Mouse (Mus musculus) intestine, embryonic 15.5 days (tissue): ENCODE measurements around the gene Ptprz1. TPM values are rescaled to one million over a fixed set of nuclear protein-coding genes. Genes with fewer than 3 reads are reported as not detected.

Source experiments
- ATAC-seq: fragments of 200-750 bp; cut with Nextera tagmentation; 2 replicates; pipeline ENCODE4 v1.8.0; 2017; ENCODE audit warnings: moderate TSS enrichment, moderate library complexity
- H3K27ac ChIP-seq: fragments of 300-500 bp; sonication (generic); 2 replicates; pipeline ENCODE4 v1.5.1; 2015; ENCODE audit warnings: mild to moderate bottlenecking, inconsistent platforms
- H3K27me3 ChIP-seq: fragments of 300-500 bp; sonication (generic); replicated peaks from 2 replicates; pipeline ENCODE4 v1.6.1; 2015; ENCODE audit warnings: inconsistent platforms
- H3K36me3 ChIP-seq: fragments of 300-500 bp; sonication (generic); 2 replicates; pipeline ENCODE4 v1.6.1; 2015; ENCODE audit warnings: inconsistent platforms
- H3K4me1 ChIP-seq: fragments of 300-500 bp; sonication (generic); replicated peaks from 2 replicates; pipeline ENCODE4 v1.6.1; 2015; ENCODE audit warnings: inconsistent platforms
- H3K4me2 ChIP-seq: fragments of 300-500 bp; sonication (generic); replicated peaks from 2 replicates; pipeline ENCODE4 v1.6.1; 2015; ENCODE audit warnings: mild to moderate bottlenecking, inconsistent platforms
- H3K4me3 ChIP-seq: fragments of 300-500 bp; sonication (generic); replicated peaks from 2 replicates; pipeline ENCODE4 v1.5.1; 2015; ENCODE audit warnings: inconsistent platforms
- H3K9ac ChIP-seq: fragments of 300-500 bp; sonication (generic); 2 replicates; pipeline ENCODE4 v1.6.1; 2015; ENCODE audit warnings: inconsistent platforms
- H3K9me3 ChIP-seq: fragments of 300-500 bp; sonication (generic); 2 replicates; pipeline ENCODE4 v1.6.1; 2016; ENCODE audit warnings: inconsistent platforms
- WGBS: fragments of 180-500 bp; shearing (Covaris S2); methylation state at CpG from one replicate; pipeline ENCODE4 v1.1.7; 2015; 5-methylcytosine and 5-hydroxymethylcytosine counted together
- polyA plus RNA-seq: library from polyadenylated mRNA; unstranded; fragments of >200 nt; fragmentation: Nextera tagmentation; extraction: Ambion mirVana; gene quantifications from 2 replicates; pipeline ENCODE4 v1.2.1, GENCODE M21; 2015

The Ptprz1 gene
- polyA plus RNA-seq, 1 experiment from 2014 or later = 3.9 TPM

DNA sequence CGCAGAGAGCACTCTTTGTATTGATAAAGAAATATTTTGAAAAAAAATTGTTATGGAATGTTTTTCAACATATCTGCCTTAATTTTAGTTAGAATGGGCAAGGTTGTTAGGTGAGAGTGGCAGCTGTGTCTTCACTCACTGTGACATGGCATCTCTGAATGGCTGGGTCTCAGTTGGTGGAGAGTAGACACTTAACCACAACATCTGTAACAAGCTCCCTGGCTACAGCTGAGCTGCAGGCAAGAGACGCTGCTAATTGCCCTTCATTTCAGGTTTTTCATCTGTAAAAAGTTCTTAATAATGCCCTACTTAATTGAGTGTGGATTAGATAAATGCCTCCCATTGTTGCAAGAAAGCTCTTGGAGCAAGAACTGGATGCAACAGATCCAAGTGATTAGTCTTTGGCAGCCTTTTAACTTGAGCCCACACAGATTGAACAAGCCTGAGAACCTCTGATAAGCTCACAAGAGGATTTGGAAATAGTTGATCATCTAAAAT lies 57.5 kb downstream of the Ptprz1 start:
- no peak overlapping the region for H3K9ac ChIP-seq
- no peaks in the 10 kb centered on the region for H3K36me3 ChIP-seq

DNA sequence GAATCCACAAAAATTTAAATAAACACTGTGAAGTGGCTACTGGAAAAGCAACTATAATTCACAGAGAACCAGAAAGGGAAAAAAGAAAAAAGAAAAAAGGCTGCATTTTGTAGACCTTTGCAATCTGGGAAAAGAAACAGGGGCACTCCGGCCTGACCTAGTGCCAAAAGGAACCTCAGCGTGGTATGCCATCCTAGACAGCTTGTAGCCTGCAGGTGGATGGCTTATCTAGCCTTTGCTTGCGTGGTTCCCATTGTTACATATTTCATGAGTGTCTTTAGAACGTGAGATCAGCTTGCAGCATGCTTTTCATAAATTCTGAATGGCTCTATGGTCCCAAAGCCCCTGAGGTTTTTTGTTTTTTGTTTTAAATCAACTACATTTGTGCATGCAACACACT lies 61.8 kb downstream of the Ptprz1 start:
- H3K4me3 ChIP-seq = no peak overlapping the region
- WGBS = 80% methylated on average over 4 of the region's 4 CpGs
- no peaks in the 10 kb centered on the region for H3K4me1 ChIP-seq
- no peak overlapping the region for H3K9ac ChIP-seq
- H3K27ac ChIP-seq = no peak overlapping the region
- no peaks in the 10 kb centered on the region for H3K9me3 ChIP-seq
- ATAC-seq = no peak
- no peaks in the 10 kb centered on the region for H3K27me3 ChIP-seq
- H3K4me2 ChIP-seq = no peak overlapping the region
- no peaks in the 10 kb centered on the region for H3K36me3 ChIP-seq

More for the DNA sequence above, 57.5 kb downstream of the Ptprz1 start:
- no peaks in the 10 kb centered on the region for H3K9me3 ChIP-seq
- 83% methylated on average over 2 of the region's 2 CpGs for WGBS
- H3K4me3 ChIP-seq = no peak overlapping the region
- H3K27ac ChIP-seq = no peak overlapping the region
- no peak overlapping the region for H3K4me2 ChIP-seq
- H3K4me1 ChIP-seq = no peaks in the 10 kb centered on the region
- ATAC-seq = no peak
- no peaks in the 10 kb centered on the region for H3K27me3 ChIP-seq

DNA sequence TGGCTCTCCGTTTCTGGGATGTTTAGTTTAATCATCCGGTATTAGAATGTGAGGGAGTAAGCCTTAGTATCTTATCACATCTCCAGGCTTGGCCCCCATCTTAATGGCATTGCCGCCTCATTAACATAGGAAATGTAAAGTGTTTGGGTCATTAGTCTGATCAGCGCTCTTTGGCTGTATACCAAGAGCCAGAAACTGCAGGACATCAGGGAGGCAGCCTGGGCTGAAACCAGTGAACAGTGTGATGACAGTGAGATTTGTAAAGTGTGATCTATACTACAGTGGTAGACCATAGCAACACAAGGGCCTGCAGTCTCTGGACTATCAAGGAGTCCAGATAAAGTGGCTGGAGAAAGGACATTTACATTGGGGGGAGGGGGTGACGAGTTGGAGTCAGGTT lies 62.2 kb downstream of the Ptprz1 start:
- WGBS = 72% methylated on average over 5 of the region's 5 CpGs
- ATAC-seq = no peak
- Histone ChIP-seq H3K27me3 (no peaks in the 10 kb centered on the region), H3K4me3 (no peak overlapping the region), H3K4me2 (no peak overlapping the region), H3K9me3 (no peaks in the 10 kb centered on the region), H3K36me3 (no peaks in the 10 kb centered on the region), H3K27ac (no peak overlapping the region), H3K9ac (no peak overlapping the region), H3K4me1 (no peaks in the 10 kb centered on the region)

DNA sequence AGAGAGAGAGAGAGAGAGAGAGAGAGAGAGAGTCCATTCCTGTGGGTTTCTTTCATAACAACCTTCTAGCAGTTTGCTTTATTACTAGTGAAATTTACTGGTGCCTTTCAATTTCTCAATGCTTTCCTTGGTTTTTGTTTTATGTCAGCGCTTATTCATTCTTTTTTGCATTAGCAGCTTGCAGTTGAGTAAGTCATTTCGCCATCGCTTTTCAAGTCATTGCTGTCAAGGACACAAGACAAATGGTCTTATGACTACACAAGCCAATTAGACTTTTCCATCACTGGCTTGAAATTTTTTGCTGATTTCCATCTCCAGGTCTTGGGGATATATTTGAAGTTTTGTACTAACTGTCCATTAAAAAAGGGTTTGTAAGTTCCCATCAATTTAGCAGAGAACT lies 68.9 kb downstream of the Ptprz1 start:
- H3K9ac ChIP-seq = no peak overlapping the region
- WGBS = 92% methylated on average over 3 of the region's 3 CpGs
- ATAC-seq = no peak
- no peak overlapping the region for H3K4me2 ChIP-seq
- no peaks in the 10 kb centered on the region for H3K9me3 ChIP-seq
- no peaks in the 10 kb centered on the region for H3K4me1 ChIP-seq
- no peaks in the 10 kb centered on the region for H3K27me3 ChIP-seq
- no peaks in the 10 kb centered on the region for H3K36me3 ChIP-seq
- no peak overlapping the region for H3K27ac ChIP-seq
- H3K4me3 ChIP-seq = no peak overlapping the region

DNA sequence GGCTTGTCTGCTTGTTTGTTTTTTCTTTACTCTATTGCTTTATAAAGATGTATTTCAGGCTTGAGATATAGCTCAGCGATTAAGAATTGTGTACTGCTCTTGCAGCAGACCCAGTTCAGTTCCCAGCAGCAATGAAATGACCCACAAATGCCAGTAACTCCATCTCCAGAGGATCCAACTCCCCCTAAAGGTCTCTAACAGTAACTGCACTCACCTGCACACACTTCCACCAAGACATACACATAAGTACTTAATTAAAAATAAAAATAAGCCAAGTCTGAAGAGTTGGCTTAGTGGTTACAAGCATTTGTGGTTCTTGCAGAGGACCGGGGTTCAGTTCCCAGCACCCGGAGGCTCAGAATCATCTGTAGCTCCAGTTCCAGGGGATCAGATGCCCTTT lies 88.1 kb downstream of the Ptprz1 start:
- Histone ChIP-seq H3K4me2 (no peak overlapping the region), H3K27ac (no peak overlapping the region), H3K9me3 (no peaks in the 10 kb centered on the region), H3K4me1 (no peaks in the 10 kb centered on the region), H3K4me3 (no peak overlapping the region), H3K27me3 (no peaks in the 10 kb centered on the region), H3K9ac (no peak overlapping the region), H3K36me3 (no peaks in the 10 kb centered on the region)
- 87% methylated on average over 3 of the region's 3 CpGs for WGBS
- no peak for ATAC-seq

DNA sequence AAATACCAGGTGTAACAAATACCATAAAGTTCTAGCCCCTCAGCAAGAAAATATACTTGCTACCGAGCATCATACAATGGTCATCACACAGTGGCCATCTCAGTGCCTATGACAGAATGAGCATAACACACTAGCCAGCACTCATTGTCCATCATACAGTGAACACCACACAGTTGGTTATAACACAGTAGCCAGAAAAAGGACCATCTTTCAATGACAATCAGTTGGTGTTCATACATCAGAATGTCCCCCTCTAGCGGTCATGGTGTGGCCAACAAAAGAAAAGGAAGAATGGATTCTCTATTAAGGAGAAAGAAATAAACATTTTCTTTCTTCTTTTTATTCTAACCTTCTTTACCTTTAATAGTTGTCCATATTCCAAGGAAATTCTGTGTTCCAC lies 92.8 kb downstream of the Ptprz1 start:
- ATAC-seq = no peak

DNA sequence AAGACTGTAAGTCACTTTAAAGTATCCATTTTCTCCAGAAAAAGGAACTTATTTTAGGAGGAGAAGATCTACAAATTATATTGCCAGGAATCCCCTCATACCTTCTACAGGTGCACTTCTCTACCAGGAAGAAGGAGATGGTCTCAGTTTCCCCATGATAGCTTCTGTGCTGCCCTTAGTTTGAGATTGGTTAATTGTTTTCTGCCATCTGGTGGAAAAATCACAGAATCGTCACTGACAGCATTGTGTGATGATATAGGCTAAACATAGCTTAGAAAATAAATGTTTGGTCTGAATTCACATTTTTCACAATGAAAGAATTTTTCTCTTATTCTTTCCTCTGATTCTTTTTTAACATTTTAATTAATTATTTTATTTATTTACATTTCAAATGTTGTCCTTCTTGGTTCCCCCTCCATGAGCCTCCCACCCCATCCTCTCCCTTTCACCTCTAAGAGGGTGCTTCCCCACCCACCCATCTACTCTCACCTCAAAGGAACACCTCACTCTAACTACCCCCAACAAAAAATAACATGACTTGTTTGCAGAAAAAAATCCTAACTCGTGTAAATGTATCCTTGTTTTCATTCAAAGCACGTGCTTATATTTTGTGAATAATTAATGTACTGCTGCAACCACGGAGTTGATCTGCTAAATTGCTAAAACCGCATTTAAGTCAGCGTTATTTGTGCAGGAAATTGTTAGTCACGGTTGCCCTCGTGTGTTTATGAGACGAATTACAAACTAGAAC lies 108.6 kb downstream of the Ptprz1 start:
- WGBS = 5% methylated on average over 9 of the region's 9 CpGs
- no peak overlapping the region for H3K4me2 ChIP-seq
- no peaks in the 10 kb centered on the region for H3K27me3 ChIP-seq
- H3K4me3 ChIP-seq = no peak overlapping the region
- no peaks in the 10 kb centered on the region for H3K4me1 ChIP-seq
- H3K27ac ChIP-seq = no peak overlapping the region
- H3K9me3 ChIP-seq = 0 out of 2 replicates have a peak, but pooled peaks cover 4% of the 10 kb centered on the region
- H3K9ac ChIP-seq = no peak overlapping the region
- no peaks in the 10 kb centered on the region for H3K36me3 ChIP-seq
- ATAC-seq = no peak

More for the DNA sequence above, 92.8 kb downstream of the Ptprz1 start:
- Histone ChIP-seq H3K27ac (no peak overlapping the region), H3K27me3 (no peaks in the 10 kb centered on the region), H3K36me3 (no peaks in the 10 kb centered on the region), H3K9ac (no peak overlapping the region), H3K4me2 (no peak overlapping the region), H3K9me3 (no peaks in the 10 kb centered on the region), H3K4me1 (no peaks in the 10 kb centered on the region), H3K4me3 (no peak overlapping the region)
- 54% methylated on average over 2 of the region's 2 CpGs for WGBS

DNA sequence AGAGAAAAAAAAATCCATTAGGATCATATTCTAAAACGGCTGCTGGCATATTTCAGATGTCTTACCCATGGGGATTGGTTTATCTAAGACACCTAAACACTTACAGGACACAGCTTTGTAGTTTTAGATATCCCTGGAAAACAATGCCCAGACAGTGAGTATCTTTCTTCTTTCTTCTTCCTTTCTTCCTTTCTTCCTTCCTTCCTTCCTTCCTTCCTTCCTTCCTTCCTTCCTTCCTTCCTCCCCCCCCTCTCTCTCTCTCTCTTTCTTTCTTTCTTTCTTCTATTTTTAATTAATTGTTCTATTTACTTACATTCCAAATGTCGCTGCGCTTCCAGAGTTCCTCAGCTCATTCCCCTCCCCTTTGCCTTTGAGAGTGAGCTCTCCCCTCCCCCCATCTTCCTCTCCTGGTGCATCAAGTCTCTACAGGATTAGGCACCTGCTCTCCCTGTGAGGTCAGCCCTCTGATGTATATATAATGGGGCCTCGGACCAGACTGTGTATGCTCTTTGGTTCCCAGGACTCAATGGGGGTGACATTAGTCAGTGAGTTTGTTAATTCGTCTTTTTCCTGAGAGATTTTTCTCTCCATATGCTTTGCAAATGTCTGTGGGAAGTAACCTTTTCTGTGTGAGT lies 109.3 kb downstream of the Ptprz1 start:
- no peak overlapping the region for H3K4me3 ChIP-seq
- H3K27me3 ChIP-seq = no peaks in the 10 kb centered on the region
- WGBS = 7% methylated on average over 5 of the region's 5 CpGs
- no peak for ATAC-seq
- 0 out of 2 replicates have a peak, but pooled peaks cover 4% of the 10 kb centered on the region for H3K9me3 ChIP-seq
- no peaks in the 10 kb centered on the region for H3K36me3 ChIP-seq
- H3K4me1 ChIP-seq = no peaks in the 10 kb centered on the region
- H3K4me2 ChIP-seq = no peak overlapping the region
- no peak overlapping the region for H3K27ac ChIP-seq
- no peak overlapping the region for H3K9ac ChIP-seq

DNA sequence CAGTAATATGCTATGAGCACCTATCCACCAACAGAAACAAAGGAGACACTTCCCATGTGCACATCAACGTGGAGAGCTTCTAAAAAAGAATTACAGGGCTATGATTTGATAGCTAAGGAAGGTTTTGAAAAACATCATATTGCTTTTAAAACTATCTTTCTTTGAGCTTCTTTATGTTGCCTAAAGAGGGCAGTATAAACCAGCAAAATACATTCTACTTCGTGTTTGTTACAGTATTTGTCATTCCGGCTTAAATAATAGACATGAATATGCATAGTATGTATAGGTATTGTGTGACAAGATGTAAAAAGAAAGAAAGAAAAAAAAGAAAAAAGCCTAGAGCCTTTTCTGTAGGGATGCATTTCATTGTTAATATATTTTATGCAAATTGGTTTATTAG lies 127.8 kb downstream of the Ptprz1 start:
- 27% methylated on average over 3 of the region's 3 CpGs for WGBS
- Histone ChIP-seq H3K4me1 (no peaks in the 10 kb centered on the region), H3K4me2 (no peak overlapping the region), H3K4me3 (no peak overlapping the region), H3K27ac (no peak overlapping the region), H3K27me3 (no peaks in the 10 kb centered on the region), H3K9ac (no peak overlapping the region), H3K9me3 (no peaks in the 10 kb centered on the region), H3K36me3 (no peaks in the 10 kb centered on the region)
- ATAC-seq = no peak

DNA sequence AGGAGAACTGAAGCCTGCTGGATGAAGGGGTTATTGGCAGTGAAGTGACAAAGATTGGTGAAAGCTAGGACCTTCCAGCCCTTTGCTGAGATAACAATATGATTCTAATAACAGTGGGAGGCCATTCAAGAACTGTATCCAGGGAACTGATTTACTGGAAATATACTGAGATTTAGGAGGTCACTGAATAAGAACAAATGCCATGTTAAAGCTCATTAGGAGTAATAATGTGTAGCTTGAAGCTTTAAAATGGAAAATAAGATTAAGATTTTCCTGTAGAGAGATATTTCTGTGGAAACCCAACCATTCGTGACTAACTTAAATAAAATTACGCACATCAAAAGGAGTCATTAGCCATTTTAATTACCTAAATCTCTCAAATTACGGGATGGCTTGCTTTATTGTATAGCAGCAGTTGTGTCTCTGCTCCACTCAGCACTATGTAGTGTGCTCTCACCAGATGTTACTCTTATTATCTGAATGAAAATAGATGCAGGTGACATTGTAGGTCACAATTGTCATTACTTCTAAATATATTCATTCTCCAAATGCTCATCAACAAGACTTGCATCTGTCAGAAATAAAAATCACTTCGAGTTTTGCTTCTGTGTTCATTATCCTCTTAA lies 139.8 kb downstream of the Ptprz1 start:
- Histone ChIP-seq H3K9ac (no peak overlapping the region), H3K36me3 (no peaks in the 10 kb centered on the region), H3K4me3 (no peak overlapping the region), H3K4me2 (no peak overlapping the region), H3K27ac (no peak overlapping the region), H3K27me3 (no peaks in the 10 kb centered on the region), H3K9me3 (no peaks in the 10 kb centered on the region), H3K4me1 (no peaks in the 10 kb centered on the region)
- no peak for ATAC-seq
- WGBS = 74% methylated on average over 4 of the region's 4 CpGs

DNA sequence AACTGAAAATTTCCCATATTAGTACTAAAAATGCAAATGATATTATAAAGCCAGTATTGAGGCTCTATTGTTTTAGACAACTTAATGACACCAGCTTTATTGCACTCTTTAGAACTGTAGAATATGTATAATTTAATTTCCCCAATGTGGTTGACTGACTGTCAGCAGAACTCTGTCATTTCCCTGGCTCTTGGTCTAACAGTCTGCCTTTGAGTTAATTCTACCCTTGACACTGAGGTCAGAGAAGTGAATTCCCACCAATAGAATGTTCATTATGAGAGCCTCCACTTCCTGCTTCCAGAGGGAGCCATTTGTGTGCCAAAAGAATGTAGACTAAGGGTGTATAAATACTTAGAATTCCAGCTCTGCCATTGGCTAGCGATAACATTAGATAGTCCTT lies 152.9 kb downstream of the Ptprz1 start:
- H3K4me3 ChIP-seq = no peak overlapping the region
- ATAC-seq = no peak
- no peaks in the 10 kb centered on the region for H3K9me3 ChIP-seq
- no peaks in the 10 kb centered on the region for H3K36me3 ChIP-seq
- no peaks in the 10 kb centered on the region for H3K4me1 ChIP-seq
- H3K4me2 ChIP-seq = no peak overlapping the region
- no peak overlapping the region for H3K9ac ChIP-seq
- H3K27ac ChIP-seq = no peak overlapping the region
- 50% methylated on average over 1 of the region's 1 CpGs for WGBS
- H3K27me3 ChIP-seq = no peaks in the 10 kb centered on the region

DNA sequence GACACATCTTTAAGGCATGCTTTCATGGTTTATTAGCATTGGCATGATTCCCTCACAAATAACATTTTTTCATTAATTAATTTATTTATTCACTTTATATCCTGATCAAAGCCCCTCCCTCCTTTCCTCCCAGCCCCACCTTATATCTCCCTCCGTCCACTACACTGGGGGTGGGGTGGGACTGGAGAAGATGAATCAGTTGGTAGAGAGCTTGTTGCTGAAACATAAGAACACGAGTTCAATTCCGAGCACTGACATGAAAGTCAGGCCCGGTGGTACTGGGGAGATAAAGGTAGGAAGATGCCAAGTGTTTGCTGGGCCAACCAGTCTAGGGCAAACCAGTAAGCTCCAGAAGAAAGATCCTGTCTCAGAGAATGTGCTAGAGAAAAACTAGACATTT lies 173.5 kb downstream of the Ptprz1 start:
- WGBS = 90% methylated on average over 4 of the region's 4 CpGs
- no peak overlapping the region for H3K4me2 ChIP-seq
- no peaks in the 10 kb centered on the region for H3K27me3 ChIP-seq
- no peaks in the 10 kb centered on the region for H3K4me1 ChIP-seq
- H3K4me3 ChIP-seq = no peak overlapping the region
- H3K27ac ChIP-seq = no peak overlapping the region
- no peak overlapping the region for H3K9ac ChIP-seq
- ATAC-seq = no peak
- no peaks in the 10 kb centered on the region for H3K36me3 ChIP-seq
- H3K9me3 ChIP-seq = no peaks in the 10 kb centered on the region
